Mouse (Mus musculus): Measurements from ENCODE around the gene Gm3755.
"Not testable (repeated sequence)": the region's sequence is repeated elsewhere in the genome, so short reads cannot be mapped to it uniquely, and the experiment has no call there.

Gm3755 gene

GRCm38 (mm10) chr14:7450817-7451216 is at the start of gene Gm3755:
Gene Gm3755 (minus strand): TSS chr14:7450917.
- not testable (repeated sequence) for DNase-seq (ENCODE audit: low spot score)

GRCm38 (mm10) chr14:7488731-7489130 is 38.0 kb upstream of the Gm3755 start:
- peak; percentile 1 for DNase-seq (ENCODE audit: low spot score)

- not testable (repeated sequence) for DNase-seq (ENCODE audit: low spot score)
These were observed 32.9 kb upstream of the Gm3755 start, which contains the start of gene Gm3752 for GRCm38 (mm10) chr14:7483662-7484061. Gene Gm3752 (minus strand): TSS chr14:7483762.

GRCm38 (mm10) chr14:7422496-7422895 is 28.2 kb downstream of the Gm3755 start:
- not testable (repeated sequence) for DNase-seq (ENCODE audit: low spot score)

Measured in embryo, embryonic 10 days (tissue).